Mouse (Mus musculus) lung, postnatal 25 days (tissue): ENCODE results near the gene Tnrc6c.
A peak's percentile ranks its signal among the peaks of the same experiment; 100 is the strongest.
"Not testable (repeated sequence)": the region's sequence is repeated elsewhere in the genome, so short reads cannot be mapped to it uniquely, and the experiment has no call there.

ENCODE experiments used
- DNase-seq: peaks from one replicate; pipeline ENCODE4 v3.0.0; 2022; ENCODE audit warnings: low spot score

Gene Tnrc6c

DNA sequence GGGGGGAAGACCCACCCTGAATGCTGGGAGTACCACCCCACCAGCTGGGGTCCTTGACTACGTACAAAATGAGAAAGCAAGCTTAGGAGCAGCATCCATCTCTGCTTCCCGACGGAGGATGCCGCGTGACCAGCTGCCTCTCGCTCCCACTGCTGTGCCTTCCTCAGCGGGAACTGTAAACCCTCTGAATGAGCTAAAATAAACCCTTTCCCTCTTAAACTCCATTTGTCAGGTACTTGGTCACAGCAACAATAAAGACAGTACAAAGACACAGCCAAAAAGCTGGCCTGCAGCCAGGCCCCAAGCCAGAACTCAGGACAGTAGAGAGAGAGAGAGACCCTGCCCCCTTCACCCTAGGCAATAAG is 115.6 kb downstream of the Tnrc6c start:
- DNase-seq, result no peak

DNA sequence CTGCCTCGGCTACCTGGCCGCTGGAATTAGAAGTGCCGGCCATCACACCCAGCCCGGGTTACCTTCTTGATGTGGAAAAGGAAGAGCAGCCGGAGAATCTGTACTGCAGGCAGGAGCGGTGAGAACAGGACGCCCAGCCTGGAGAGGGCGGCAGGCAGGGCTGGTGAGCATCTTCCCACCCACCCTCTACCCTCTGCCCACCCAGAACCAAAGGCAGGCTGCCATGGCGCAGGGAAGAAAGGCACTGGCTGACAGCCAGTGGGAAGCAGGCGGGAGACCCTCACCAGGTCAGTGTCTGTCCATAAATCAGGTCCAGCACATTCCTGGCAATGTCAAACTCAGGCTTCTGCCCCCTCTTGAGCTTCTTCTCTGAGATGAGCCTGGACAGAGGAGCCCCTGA is 116.3 kb downstream of the Tnrc6c start:
- no peak for DNase-seq

DNA sequence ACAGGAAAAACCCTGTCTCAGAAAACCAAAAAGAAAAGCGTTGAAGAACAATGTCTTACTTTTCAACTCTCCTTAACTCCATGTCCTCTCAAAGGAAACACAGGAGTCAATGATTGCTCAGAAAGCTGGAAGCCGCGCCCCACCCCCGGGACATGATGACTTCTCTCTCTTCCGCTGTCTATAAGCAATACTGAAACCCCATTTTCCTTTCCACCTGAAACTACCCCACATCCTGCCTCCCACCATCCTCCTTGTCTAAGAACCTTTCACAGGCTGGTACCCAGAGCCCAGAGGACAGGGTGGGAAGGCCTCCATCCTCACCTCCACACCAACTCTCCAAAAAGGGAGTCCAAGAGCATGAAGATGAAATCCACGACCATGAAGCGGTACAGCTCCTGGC is 118.3 kb downstream of the Tnrc6c start:
- no peak for DNase-seq

DNA sequence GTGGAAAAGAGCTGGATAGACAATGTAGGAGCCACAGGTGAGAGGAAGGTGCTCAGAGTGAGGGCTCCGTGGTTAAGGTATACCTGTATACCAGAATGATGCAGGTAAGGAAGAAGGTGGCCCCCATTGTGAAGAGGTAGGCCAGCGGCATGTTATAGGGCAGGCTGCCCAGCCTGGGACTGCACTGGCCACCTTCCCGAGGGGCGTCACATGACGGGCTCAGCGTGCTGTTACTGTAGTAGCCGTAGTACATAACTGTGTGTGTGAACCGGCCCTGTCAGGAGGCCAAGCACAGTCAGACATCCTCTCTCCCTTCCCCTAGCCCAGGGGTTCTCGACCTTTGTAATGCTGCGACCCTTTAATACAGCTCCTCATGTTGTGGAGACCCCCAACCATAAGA is 120.8 kb downstream of the Tnrc6c start:
- no peak for DNase-seq

DNA sequence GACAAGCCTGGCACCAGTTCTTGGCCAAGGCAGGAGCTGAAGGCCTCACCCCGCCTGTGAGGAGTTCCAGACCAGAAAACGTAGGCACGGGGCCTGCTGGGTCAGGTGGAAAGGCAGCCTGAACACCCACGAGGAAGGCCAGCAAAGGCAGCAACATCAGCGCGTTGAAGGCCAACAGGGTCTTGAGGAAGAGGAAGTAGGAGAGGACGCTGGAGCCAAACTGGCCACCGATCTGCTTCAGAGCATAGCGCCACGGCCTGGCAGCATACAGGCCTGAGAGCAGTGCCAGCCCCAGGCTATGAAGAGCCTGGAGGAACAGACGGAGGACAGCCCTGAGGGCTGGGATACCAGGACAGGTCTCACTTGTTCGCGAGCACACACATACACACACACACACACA is 121.5 kb downstream of the Tnrc6c start:
- DNase-seq, result no peak

DNA sequence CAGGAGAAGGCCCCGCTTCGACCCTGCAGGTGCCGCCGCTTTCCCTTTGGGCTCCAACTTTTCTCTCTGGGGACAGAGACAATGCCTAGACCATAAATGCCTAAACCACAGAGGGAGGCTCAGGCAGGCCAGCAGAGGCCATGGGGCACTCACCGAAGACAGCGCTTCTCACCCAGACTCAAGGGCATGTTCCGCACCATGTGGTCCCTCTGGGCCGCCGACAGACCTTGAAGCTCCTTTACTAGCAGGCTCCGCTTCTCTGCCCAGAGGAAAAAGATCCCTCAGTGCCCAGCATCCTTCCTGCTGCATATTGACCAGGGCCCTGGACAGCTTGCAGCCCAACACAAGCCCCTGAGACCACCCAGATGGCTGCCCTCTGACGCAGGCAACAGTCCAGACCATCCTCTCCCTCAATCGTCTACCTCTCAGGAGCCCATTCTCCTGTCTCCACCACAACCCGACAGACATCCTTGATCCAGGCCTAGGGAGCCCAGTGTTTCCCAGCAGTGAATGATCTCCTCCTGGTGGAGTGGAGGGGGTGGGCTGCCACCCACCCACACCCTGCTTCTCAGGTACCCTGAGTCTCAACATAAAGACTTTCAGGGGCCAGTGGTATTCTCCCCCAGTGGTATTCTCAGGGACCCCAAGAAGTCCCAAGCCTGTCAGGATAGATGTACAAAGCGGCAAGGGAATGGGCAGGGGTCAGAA is 122.2 kb downstream of the Tnrc6c start:
- DNase-seq, result no peak

DNA sequence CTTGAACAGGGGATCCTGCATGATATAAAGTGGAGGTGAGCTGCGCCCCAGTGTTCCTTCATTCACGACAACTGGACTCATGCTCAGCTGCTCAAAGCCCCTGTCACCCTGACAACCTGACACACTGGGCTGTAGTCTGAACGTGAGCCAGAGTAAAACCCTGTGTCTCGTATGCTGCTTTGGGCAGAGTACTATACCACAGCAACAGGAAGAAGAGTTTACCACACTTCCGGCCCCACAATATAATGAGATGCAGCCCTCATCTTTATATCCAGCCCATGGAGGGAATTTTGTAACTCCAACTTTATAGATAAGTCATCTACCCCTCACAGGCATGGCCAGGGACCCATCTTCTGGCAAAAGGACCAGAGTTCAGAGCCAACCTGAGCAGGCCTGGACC is 123.0 kb downstream of the Tnrc6c start:
- DNase-seq, result no peak

DNA sequence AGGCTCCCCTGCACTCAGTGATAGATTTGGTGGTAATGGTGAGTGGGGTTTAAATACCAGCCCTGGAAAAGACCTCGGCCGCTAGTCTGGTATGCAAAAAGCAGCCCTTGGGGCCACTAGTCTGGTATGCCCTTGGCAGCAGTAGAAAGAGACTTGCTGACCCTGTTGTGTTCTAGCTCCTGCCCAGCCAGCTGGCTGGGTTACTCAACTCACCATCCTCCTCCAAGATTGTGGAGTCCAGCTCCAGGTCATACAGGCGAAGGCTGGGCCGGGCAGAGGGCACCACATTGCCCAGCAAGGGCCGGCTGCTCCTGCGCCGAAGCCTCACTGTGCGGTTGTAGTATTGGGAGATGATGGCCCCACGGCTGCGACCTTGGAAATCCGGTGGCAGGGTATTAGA is 123.9 kb downstream of the Tnrc6c start:
- DNase-seq, result no peak

DNA sequence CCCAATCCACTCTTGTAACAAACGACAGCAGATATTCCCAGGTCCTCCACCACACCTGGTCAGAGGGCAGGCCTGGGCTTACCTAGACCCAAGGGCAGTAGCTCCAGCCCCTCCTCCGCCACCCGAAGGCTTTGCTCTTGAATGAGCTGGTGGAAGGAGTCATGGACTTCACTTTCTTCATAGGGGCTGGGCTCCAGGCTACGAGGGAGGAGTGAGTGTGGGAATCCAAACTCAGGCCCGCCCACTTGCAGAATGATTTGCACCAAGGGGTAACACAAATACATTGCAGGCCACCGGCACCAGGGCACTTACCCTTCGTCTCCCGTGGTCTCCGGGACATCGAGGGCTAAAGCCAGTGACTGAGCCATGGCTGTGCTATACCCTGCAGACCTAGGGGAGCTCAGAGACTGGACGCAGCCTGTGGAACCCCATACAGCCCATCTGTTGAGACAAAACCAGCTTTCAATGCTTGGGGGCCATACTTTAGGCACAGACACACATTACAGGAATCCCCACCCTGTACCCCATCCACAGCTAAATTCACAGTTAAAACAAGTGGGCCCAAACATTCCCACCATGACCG is 124.9 kb downstream of the Tnrc6c start:
- no peak for DNase-seq

DNA sequence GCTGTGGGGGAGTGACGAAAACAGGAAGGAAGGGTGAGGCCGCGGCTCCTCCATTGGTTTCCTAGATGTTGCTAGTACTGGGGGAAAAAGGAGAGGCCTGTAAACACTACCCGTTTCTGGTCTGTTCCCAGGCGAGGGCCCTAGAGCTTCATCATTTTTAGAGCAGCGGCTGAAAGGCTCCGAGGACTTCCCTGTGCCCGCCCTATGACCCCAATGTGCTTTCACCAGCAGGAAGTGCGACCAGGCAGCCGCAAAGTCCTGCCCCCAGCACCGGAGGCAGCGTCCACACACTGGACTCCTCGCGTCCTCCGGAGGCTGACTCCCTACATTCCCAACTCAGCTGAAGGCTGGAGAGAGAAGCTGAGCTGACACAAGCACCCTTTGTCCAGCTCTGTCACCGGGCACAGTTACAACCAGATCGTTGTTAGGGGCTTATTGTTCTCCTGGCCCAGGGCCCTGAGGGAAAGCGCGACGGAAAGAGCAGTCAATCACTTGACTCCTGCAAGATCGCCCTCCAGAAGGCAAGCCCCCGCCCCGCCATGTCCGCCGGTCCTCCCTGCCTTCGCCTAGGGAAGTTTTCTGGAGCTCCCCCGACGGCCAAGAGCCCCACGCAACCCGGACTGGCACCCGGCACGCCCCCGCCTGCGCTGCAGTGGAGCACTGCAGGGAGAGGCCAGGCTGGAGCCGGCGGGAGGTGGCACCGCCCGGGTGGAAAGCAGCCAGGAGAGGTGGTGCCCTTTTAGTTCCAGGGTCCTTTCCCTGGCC is 125.5 kb downstream of the Tnrc6c start:
- peak; percentile 90 for DNase-seq

DNA sequence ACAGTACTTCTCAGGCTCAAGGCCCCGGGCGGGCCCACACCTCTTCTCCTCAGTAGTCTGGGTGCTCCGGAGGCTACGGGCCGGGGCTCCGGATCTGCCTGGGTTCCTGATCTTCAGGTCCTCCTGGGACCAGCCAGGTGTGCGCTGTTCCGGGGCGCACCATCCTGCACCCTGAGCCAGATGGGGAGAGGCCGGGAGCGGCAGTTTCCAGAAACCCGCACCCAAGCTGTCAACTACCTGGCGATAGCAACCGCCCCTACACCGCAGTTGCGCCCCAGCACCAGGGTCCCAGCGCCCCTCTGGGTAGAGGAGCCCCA is 126.1 kb downstream of the Tnrc6c start:
- no peak for DNase-seq

DNA sequence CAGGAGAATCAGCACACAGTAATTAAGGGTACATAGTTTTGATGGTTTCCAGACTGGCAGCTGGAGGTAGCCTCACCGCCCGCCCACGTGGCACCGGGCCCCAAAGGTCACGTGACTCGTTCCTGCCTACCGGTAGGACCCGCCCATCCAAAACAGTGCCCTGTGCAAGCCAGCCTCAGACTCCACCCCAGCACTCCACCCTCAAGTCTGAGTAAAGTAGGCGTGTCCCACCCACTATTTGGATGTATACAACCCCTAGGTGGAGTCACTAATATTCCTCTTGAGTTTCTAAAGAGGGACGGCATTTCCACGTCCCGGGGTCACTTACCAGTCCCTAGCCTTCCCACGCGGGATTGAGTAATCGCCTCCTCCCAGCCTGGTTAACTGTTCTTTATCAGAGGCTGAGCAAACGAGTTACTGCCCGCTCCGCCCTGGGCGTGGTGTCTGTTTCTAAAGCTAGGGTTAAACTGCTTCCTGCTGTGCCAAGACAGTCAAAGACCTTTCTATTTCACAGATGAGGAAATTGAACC is 126.6 kb downstream of the Tnrc6c start:
- peak; percentile 97 for DNase-seq

DNA sequence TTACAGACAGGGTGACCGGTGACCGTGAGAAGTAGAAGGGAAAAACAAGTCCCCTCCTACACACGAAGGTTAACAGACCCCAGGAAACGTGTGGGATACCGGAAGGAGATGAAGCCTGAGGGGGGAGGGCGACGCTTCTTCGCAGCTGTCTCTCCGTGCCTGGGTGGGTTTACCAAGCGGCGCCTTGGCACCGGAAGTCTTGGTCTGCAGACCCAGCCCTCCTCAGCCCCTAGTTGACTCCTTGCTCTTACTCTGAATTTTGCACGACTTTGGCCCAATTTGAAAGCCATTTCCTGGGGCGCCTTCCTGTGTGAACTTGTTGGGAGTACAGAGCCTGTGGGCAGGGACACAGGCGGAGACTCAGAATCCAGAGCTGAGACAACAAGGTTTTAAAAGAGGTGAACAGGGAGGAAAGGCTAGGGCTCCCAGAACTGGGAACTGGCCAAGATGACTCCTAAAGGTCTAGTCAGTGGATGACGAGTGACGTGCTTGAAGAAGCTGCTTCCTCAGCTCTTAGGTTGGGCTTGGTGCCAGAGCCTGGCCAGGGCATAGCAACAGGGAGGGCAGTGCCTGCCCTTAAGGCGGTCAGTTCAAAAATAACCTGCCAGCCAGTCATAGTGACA is 127.2 kb downstream of the Tnrc6c start:
- DNase-seq, result peak; percentile 83

DNA sequence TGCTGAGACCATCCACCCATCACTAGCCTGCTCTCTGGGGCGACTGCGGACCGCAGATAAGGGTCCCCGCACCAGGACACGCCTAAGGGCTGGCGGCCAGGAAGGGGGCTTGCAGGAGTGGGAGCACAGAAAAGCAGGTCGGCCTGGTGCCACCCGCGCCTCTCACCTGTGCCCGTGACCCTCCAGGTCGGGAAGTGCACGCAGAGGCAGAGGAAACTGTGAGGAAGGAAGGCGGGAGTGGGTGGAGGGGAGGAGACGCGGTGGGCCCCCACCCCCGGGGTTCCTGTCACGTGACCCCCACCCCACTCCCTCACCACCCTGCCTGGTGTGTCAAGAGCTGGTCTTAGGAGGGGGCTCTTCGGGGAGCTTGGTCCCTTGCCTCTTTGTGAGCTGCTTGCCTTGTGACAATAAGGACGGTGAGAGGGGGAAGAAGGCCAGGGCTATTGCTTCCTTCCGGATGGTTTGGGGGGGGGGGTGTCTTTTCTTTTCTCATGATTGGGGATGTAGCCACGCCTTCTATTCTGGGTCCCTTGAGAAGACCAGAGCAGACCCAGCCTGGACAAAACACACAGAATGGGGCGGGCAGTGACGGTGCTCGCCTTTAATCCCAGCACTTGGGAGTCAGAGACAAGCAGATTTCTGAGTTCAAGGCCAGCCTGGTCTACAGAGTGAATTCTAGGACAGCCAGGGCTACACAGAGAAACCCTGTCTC is 128.1 kb downstream of the Tnrc6c start, which contains the start of the genes Tmc8 and Tmc6:
Tmc8 (plus strand) TSS at position 84 of the 712 bp plus-strand sequence.
Tmc6 (minus strand) TSS at position 206 of the 712 bp plus-strand sequence.
- peak; percentile 59 for DNase-seq

DNA sequence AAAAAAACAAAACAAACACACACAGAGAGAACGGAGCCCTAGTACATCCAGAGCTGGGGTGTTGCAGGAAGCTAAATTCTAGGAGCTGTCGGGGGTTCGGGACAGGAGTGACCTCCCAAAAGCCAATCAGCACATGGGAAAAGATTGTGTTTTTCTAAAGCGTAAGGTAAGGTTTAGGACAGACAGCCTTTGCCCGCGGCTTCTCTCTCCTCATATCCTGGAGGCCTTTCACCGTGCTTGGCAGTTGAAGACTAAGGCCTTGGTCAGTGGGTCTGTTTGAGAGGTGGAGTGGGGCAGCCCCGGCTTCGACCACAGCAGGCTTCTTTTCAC is 128.6 kb downstream of the Tnrc6c start:
- DNase-seq, result no peak

DNA sequence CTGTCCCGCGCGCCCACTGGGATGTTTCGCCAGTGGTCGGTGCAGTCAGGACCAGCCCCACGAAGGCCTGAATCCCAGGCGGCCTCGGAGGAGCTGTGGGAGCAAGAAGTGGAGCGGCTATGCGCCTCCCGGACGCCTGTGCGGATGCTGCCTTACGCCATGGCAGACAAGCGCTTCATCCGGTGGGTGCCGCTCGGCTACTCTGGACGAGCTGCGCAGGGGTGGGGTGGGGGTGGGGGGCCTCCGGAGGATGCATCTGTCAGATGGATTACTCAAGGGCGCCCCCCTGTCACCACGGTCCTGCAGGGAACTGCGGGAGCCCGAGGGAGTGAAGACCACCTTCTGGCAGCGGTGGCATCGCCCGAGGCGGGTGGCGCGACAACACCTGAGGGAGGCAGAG is 129.0 kb downstream of the Tnrc6c start:
- peak; percentile 73 for DNase-seq

DNA sequence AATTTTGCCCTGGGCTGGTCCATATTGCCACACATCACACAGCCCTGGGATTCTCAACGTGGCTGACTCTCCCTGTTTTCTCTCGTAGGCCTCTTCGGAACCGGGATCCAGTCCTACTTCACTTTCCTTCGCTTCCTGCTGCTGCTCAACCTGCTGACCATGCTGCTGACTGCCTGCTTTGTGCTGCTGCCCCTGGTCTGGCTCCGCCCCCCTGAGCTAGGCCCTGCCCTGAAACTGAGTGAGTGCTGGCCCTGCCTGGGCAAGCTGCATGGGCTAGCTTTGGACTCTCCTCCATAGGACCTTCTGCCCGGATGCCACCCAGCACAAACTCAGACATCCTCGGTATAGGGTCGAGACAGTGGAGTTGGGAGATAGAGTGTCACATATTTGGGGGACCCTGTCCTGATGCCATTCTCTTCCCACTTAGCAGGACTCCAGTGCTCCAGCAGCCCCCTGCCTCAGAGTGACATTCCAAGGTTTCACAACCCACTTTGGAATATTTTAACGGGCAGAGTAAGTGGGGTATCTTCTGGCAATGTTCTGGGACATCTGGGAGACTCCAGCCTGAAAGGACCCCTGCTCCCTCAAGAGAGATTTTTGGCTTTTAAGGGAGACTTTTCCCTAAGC is 129.7 kb downstream of the Tnrc6c start:
- no peak for DNase-seq

DNA sequence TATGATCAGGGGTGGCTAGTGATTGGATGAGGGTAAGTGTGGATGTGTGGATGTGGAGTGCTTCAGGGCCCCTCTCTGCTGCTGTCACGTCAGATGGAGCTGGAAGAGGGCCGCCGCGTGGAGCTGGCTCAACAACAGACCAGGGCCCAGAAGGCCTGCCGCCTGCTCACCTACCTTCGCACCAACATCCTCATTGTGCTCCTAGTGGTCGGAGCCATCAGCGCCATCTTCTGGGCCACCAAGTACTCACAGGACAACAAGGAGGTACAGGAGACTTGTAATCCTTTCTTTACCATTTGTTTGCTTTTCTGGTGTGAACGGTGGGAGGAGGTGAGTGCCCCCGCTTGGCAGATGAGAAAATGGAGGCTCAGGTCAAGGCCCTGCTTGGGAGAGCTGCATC is 132.2 kb downstream of the Tnrc6c start:
- DNase-seq, result peak; percentile 74

DNA sequence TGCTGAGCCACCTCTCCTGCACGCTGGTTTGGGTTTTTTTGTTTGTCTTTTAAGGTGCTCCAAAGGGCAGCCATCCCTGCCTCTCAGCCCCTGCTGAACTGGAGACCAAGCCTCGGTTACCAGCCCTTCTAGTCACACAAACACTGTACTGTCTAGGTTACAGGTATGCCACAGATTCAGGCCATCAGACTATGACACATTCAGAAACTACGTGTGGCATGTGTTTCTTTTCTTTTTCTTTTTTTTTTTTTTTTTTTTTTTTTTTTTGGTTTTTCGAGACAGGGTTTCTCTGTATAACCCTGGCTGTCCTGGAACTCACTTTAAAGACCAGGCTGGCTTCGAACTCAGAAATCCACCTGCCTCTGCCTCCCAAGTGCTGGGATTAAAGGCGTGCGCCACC is 134.4 kb downstream of the Tnrc6c start:
- DNase-seq, result not testable (repeated sequence)

DNA sequence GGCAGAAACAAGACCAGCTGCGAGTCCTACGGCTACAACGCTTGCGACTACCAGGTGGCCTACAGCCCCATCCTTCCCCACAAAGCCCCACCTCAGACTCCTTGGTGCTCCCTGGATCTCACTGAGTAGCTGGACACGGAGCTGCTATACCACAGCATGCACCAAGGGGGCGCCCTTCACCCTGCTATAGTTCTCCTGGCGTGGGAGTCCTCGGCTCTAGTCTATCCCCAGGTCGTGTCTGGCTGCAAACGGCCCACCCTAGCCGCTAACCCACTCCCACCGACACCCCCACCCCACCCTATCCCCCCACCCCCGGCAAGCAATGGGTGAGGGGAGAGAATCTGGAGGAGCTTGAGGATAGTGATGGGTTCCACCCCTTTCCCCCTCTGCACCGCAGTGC is 136.2 kb downstream of the Tnrc6c start:
- DNase-seq, result peak; percentile 78

DNA sequence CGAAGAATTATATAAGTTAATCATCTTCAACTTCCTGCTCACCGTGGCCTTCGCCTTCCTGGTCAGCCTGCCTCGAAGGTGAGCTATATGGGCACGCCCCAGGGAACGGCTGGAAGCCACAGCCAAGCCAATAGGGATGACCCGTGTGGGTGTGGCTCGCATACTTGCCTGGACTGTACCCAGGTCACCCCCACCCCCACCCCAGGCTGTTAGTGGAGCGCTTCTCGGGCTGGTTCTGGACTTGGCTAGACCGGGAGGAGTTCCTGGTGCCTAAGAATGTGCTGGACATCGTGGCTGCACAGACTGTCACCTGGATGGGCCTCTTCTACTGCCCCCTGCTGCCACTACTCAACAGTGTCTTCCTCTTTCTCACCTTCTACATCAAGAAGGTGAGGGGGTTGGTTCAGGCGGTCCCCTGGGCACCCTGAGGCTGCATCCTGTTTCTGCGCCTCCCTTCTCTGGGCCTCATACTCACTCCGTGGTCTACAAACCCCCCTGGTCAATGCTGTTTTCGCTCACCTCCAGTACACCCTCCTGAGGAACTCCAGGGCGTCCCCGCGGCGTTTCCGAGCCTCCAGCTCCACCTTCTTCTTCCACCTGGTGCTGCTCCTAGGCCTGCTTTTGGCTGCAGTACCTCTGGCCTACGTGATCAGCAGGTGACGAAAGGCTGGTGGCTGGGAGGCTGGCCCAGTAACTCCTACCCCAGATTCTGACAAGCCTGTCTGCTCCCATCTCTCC is 136.8 kb downstream of the Tnrc6c start:
- DNase-seq, result no peak
